Comparison of ENCODE assay signal across 9 mouse cellular contexts in genomic region chr2:174492858-174493257, GRCm38 (mm10). TPM values are rescaled to one million over a fixed set of nuclear protein-coding genes. Genes with fewer than 3 reads are reported as not detected.
DNase-seq lines count a peak whose midpoint lies in the region; ATAC-seq lines count a peak whose summit lies in the region.
"Had no signal": no experiment of that assay in that cellular context is flagged by ENCODE, and none has a peak within 500 bp of the region (broad histone marks: within the 10 kb centered on the region; RNA-seq: fewer than 3 reads in every experiment).

No protein-coding gene starts in this region.

- ATAC-seq in activated CD4-positive, CD25-positive, alpha-beta regulatory T cell, adult 4 months: peak; percentile 71
- ATAC-seq in inflammation-experienced regulatory T-cells, adult 6 months: peak; percentile 77

- intact Hi-C loops in left cerebral cortex, postnatal 14 days (cut with DNase I): loop anchor here (2.0 kb wide), 1 partner anchor 182 kb away; no protein-coding TSS in a partner anchor

- H3K36me3 ChIP-seq in splenic B cell, adult 2 months (ENCODE audit: control insufficient read depth, insufficient read depth, low read length, poor library complexity, severe bottlenecking): no peaks in the 10 kb centered on the region
- H3K36me3 ChIP-seq in embryonic facial prominence, embryonic 10.5 days (replicated peaks): no peaks in the 10 kb centered on the region
- H3K36me3 ChIP-seq: hindbrain, embryonic 13.5 days had no signal

- no peaks in the 10 kb centered on the region for H3K27me3 ChIP-seq in splenic B cell, adult 2 months (ENCODE audit: control insufficient read depth, insufficient read depth, low read length, poor library complexity, severe bottlenecking)
- no peaks in the 10 kb centered on the region for H3K27me3 ChIP-seq in embryonic facial prominence, embryonic 10.5 days (replicated peaks; ENCODE audit: low read depth, poor library complexity, severe bottlenecking)
- H3K27me3 ChIP-seq: hindbrain, embryonic 13.5 days had no signal

- no peaks in the 10 kb centered on the region for H3K4me1 ChIP-seq in embryonic facial prominence, embryonic 10.5 days
- H3K4me1 ChIP-seq: hindbrain, embryonic 13.5 days had no signal

- WGBS in embryonic facial prominence, embryonic 10.5 days: 71% methylated on average over 2 of the region's 2 CpGs

- no peak overlapping the region for H3K27ac ChIP-seq in embryonic facial prominence, embryonic 10.5 days (replicated peaks)
- H3K27ac ChIP-seq: hindbrain, embryonic 13.5 days had no signal

- no peaks in the 10 kb centered on the region for H3K9me3 ChIP-seq in embryonic facial prominence, embryonic 10.5 days

- DNase-seq in left cerebral cortex, adult 11 months (ENCODE audit: low spot score): peak; percentile 19
- DNase-seq in left cerebral cortex, postnatal 14 days (ENCODE audit: low spot score in 2 of 2): no peak
- DNase-seq in splenic B cell, adult 2 months (ENCODE audit: low read depth, low spot score): peak; percentile 82
- no peak for DNase-seq in ovary, postnatal 36 days (ENCODE audit: low spot score)
- no peak for DNase-seq in embryonic facial prominence, embryonic 10.5 days (ENCODE audit: low spot score)

- H3K4me3 ChIP-seq in embryonic facial prominence, embryonic 10.5 days: no peak overlapping the region
- H3K4me3 ChIP-seq: erythroblast, embryonic 14.5 days; hindbrain, embryonic 13.5 days had no signal

RNA-seq across cellular contexts. Expression of gene Prelid3b, which starts 20.0 kb away (rescaled TPM):
- total RNA-seq in left cerebral cortex, postnatal 14 days (2021): 10 to 100 TPM; 43.5 to 47.0 TPM
- 10 to 100 TPM; 81.2 to 90.9 TPM for polyA plus RNA-seq in activated CD4-positive, CD25-positive, alpha-beta regulatory T cell, adult 4 months (2017; shearing (Covaris generic))
- 100 to 1,000 TPM in 1 of 3 experiments, 10 to 100 TPM in 2; 69.4 to 146 (median 73.1) TPM for polyA plus RNA-seq in inflammation-experienced regulatory T-cells, adult 6 months (2017; shearing (Covaris generic))
- 121 and 133 TPM in 2 replicates for polyA plus RNA-seq in embryonic facial prominence, embryonic 10.5 days (2016; fragmentation: Nextera tagmentation; extraction: Ambion mirVana)

RNA-seq across cellular contexts. Expression of gene Atp5e, which starts 29.0 kb away (rescaled TPM):
- 100 to 1,000 TPM; 329 to 340 TPM for total RNA-seq in left cerebral cortex, postnatal 14 days (2021)
- 100 to 1,000 TPM; 705 to 752 TPM for polyA plus RNA-seq in activated CD4-positive, CD25-positive, alpha-beta regulatory T cell, adult 4 months (2017; shearing (Covaris generic))
- polyA plus RNA-seq in inflammation-experienced regulatory T-cells, adult 6 months (2017; shearing (Covaris generic)): 100 to 1,000 TPM; 583 to 771 (median 610) TPM
- 555 and 612 TPM in 2 replicates for polyA plus RNA-seq in embryonic facial prominence, embryonic 10.5 days (2016; fragmentation: Nextera tagmentation; extraction: Ambion mirVana)

RNA-seq across cellular contexts. Expression of gene Tubb1, which starts 42.4 kb away (rescaled TPM):
- total RNA-seq in left cerebral cortex, postnatal 14 days (2021): under 1 TPM in 1 of 2 experiments, not detected in 1; 0.24 TPM
- polyA plus RNA-seq in activated CD4-positive, CD25-positive, alpha-beta regulatory T cell, adult 4 months (2017; shearing (Covaris generic)): under 1 TPM in 1 of 2 experiments, not detected in 1; 0.34 TPM
- under 1 TPM in 1 of 3 experiments, not detected in 2; 0.25 TPM for polyA plus RNA-seq in inflammation-experienced regulatory T-cells, adult 6 months (2017; shearing (Covaris generic))
- 4.3 and 5.2 TPM in 2 replicates for polyA plus RNA-seq in embryonic facial prominence, embryonic 10.5 days (2016; fragmentation: Nextera tagmentation; extraction: Ambion mirVana)

RNA-seq across cellular contexts. Expression of gene Ctsz, which starts 54.0 kb away (rescaled TPM):
- total RNA-seq in left cerebral cortex, postnatal 14 days (2021): 10 to 100 TPM; 21.2 to 22.8 TPM
- 100 to 1,000 TPM in 1 of 2 experiments, 10 to 100 TPM in 1; 84.4 to 120 TPM for polyA plus RNA-seq in activated CD4-positive, CD25-positive, alpha-beta regulatory T cell, adult 4 months (2017; shearing (Covaris generic))
- 100 to 1,000 TPM in 2 of 3 experiments, 10 to 100 TPM in 1; 96.3 to 113 (median 109) TPM for polyA plus RNA-seq in inflammation-experienced regulatory T-cells, adult 6 months (2017; shearing (Covaris generic))
- 92.6 and 95.4 TPM in 2 replicates for polyA plus RNA-seq in embryonic facial prominence, embryonic 10.5 days (2016; fragmentation: Nextera tagmentation; extraction: Ambion mirVana)

Comparison
In these comparisons a context has a peak if more than half of its experiments do, and no peak if none do; other contexts are left out.
1. DNase-seq: peak in left cerebral cortex, adult 11 months (single experiment) and splenic B cell, adult 2 months (single experiment); none in left cerebral cortex, postnatal 14 days (0 of 2), ovary, postnatal 36 days (single experiment) and embryonic facial prominence, embryonic 10.5 days (single experiment).